Mouse (Mus musculus) retina, postnatal 7 days (tissue): Measurements from ENCODE around the gene Letmd1.
"Not testable (repeated sequence)": the region's sequence is repeated elsewhere in the genome, so short reads cannot be mapped to it uniquely, and the experiment has no call there.

Experiments used
- DNase-seq: peaks from one replicate; pipeline ENCODE4 v3.0.0-alpha.2; 2012; ENCODE audit warnings: low read depth, low spot score

The Letmd1 gene

DNA sequence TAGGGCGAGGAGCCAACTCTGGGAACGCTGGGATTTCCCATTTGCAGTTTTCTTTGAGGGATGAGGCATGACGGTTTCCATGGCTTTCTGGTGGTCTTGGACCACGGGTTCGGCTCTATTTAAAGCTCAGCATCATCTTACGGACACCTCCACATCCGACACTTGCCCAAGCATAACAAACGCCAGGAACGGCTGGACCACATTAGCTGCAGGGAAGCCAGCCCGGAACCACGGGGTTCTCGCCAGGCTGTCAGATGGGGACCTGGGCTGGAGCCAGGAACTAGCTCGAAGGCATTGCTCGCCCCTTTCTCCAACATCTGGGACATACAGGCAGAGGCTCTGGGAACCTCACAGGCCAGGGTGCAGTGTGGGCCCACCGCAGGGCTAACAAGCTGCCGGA is 17.6 kb upstream of the Letmd1 start:
- DNase-seq: no peak

- no peak for DNase-seq
These were observed 16.3 kb upstream of the Letmd1 start for GRCm38 (mm10) chr15:100452486-100452885.

- DNase-seq: no peak
These were observed 12.3 kb upstream of the Letmd1 start for GRCm38 (mm10) chr15:100456356-100456991.

- DNase-seq: peak; percentile 74
These were observed 11.5 kb upstream of the Letmd1 start for GRCm38 (mm10) chr15:100457340-100457739.

GRCm38 (mm10) chr15:100458055-100458454 is 10.8 kb upstream of the Letmd1 start:
- DNase-seq: peak; percentile 81

DNA sequence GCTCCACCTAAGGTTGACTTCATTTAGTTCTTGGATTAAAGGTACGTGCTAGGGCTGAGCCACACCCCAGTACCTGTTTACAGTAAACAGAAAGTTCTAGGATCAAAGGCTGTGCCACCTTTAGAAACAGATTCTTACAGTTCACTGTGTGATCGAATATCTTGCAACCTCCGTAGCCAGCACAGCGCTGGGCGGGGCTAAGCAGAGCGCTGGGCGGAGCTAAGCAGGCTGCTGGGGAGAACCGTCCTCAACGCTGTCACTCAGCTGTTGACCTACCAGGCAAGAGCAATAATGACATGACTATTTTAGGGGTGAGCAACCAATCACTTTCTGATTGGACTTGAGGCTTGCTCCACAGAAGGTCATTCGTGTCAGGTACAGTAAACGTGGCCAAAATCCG is 7.9 kb upstream of the Letmd1 start:
- no peak for DNase-seq

- DNase-seq: no peak
These were observed 7.2 kb upstream of the Letmd1 start for GRCm38 (mm10) chr15:100461646-100462045.

DNA sequence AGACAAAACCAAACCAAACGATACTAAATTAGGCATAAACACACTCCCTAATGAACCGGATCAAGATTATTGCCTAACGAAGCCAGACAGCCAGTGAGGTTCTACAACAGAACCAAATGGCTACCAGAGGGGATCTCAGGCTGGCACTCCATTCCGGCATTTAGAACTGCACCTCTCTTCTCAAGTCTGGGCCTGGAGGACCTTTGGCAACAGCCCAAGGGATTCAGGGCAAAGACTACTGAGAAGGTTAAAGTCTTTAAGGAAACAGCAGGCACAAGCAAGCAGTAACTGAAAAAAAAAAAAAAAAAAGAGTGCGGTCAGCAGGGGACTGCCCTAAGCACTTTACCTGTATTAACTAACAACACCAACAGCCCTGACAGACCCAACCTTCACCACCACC is 6.7 kb upstream of the Letmd1 start:
- DNase-seq: no peak

- no peak for DNase-seq
These were observed 5.1 kb upstream of the Letmd1 start for GRCm38 (mm10) chr15:100463712-100464111.

GRCm38 (mm10) chr15:100465432-100465831 is 3.4 kb upstream of the Letmd1 start:
- DNase-seq: no peak

DNA sequence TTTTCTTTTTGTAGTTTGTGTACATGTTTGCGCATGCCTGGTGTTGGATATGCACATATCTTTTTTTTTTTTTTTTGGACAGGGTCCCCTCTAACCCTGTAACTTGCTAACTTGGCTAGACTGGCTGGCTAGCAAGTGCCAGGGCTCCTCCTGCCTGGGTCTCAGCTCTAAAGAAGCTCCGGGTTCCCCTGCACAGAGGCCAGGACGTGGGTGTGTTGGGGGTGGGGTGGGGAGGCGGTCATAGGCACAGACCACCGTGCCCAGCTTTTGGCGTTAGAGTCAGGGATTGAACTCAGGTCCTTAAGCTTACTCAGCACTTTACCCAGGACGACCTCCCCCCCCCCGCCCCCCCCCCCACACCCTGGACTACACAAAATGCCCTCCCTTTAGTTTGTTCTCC is 1.1 kb upstream of the Letmd1 start:
- no peak for DNase-seq

GRCm38 (mm10) chr15:100469189-100469545 is 344 bp downstream of the Letmd1 start:
- DNase-seq: no peak

DNA sequence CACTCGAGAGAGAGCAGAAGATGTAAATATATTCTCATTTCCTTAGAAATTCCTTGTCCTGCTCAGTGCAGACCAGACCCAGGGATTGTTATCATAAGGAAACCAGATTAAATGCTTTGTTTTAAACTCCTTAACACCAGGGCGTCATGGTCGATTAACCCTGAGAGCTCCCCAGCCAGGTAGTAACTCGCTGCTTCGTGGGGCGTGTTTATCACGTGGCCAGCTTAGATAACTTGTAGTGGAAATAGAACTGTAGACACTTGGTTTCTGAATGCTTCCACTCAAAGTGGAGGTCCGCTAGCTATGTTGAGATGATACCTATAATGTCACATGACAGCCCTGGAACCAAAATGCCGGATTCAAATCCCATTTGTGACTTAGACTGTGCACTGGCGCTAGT is 1.2 kb downstream of the Letmd1 start:
- no peak for DNase-seq

DNA sequence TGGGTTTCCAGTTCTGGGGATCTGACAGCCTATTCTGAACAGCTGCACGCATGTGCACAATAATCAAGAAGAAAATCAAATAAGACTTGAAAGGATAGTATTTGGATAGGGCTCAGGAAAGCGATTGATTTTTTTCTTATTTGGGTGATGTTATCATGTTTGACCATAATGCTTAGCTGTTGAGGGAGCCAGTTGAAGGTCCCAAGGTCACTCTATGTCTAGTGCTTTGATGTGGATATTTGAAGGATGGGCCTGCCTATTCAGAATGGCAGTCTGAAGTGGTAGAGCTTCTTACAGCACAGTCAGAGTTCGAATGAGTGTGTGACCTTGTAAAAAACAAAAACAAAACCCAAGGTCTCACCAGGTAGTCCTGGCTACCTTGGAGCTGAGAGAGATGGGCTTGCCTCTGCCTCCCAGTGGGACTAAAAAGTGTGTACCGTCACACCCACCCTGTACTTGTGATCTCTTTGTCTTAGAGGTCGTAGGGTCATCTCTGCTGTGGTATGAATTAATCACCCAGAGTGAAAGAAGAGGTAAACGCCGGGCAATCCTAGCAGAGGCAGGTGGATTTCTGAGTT is 5.2 kb downstream of the Letmd1 start:
- DNase-seq: no peak

- no peak for DNase-seq
These were observed 9.5 kb downstream of the Letmd1 start for GRCm38 (mm10) chr15:100478351-100478750.

- DNase-seq: no peak
These were observed 10.1 kb downstream of the Letmd1 start for GRCm38 (mm10) chr15:100478925-100479324.

DNA sequence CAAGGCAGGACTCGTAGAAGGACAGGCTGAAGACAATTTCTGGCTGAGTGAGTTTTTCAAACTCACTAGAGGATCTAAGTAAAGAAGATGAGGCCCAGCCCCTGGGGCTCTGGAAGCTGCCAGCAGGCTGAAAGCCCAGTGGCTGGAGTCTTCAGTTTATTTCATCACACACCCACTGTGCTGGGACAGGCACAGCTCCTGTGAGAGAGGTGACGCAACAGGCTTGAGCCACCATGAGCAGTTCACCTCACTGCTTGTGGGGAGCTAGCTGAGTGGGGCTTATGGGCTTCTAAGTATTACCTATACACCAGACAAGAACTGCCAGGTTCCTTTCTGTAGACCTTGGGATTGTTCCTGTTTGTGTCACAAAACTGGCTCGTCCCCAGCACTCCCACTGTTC is 16.8 kb downstream of the Letmd1 start:
- no peak for DNase-seq

DNA sequence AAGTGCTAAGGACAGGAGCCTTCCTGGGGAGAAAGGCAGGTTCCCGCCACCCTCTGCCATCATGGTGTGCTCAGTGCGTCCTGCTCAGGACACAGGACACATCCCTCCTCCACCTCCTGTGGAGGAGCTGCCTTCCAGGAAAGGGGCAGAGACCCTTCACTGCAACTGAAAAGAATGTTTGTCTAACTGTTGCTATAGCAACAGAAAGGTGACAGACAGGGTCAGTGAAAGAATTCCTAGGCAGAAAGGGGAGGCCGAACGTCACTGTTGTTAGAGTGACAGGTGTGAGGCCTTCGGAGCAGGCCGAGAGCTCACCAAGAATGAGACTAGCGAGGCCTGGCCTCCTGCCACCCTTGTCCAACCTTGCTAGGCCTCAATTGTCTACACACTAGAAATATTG is 17.6 kb downstream of the Letmd1 start:
- no peak for DNase-seq

GRCm38 (mm10) chr15:100487050-100487449 is 18.2 kb downstream of the Letmd1 start:
- no peak for DNase-seq

DNA sequence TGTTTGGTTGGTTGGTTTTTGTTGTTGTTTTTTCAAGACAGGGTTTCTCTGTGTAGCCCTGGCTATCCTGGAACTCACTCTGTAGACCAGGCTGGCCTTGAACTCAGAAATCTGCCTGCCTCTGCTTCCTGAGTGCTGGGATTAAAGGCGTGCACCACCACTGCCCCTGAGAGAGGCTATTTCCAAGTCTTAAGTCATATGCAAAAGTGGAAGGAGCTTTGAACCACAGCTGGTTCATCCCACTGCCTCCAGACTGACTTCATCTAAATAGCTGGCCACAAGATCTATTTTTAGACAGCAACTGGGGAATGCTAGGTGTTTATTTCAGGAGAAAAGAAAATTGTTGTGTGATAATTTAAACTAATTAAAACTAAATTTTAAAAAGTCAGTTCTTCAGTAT is 19.5 kb downstream of the Letmd1 start:
- not testable (repeated sequence) for DNase-seq

DNA sequence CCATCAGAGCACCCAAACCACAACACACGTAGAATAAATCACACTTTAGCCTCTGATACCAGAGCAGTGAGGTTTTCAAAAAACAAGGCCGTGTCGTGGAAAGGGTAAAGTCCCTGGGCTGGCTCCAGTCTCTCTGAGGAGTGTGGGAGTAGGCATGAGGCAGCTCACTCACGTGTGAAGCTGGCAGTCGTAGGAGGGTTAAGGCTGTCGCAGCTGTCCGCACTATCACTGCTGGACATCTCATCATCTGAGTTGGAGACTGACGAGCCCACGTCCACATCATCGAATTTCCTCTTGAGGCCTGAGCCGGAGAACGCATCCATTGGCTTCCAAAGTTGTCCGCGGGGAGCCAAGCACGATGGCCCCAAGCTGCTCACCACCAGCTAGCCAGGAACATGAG is 20.4 kb downstream of the Letmd1 start:
- no peak for DNase-seq

DNA sequence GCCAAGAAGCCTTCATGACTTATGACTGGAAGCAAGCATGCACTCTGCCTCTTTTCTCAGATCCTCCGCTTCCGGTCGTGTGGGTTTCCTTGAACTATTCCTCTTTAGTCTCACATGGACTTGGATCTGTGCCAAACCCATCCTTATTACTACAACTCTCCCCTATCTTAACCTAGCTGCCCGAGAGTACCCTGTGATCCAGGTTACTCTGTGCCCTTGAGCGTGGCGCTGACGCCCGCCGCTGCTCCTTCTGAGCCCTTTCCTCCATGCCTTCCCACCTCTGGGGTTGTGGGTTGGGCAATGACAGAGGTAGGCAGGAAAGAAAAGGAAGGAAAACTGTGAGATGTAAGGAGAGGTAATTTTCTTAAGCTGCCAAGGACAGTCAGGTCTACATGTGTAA is 23.1 kb downstream of the Letmd1 start:
- no peak for DNase-seq

DNA sequence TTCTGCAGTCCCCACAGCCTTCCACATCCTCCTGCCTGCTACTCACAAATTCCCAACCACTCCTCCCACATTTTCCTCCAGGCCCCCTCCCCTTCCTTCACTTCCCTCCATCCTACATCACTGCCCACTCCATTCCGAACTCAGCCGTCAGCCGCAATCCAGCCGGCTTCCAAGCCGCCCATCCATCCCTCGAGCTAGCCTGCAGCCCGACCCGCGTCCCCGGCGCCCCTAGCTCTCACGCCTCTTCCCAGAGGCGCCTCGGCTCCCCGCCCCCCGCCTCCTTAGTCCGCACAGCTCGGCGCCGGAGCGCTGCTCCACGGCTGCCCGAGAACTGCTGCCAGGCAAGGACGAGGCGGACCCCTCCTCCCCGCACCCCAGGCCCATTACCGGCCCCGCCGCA is 25.8 kb downstream of the Letmd1 start:
- no peak for DNase-seq

GRCm38 (mm10) chr15:100495102-100495501 is 26.3 kb downstream of the Letmd1 start, which contains the start of gene Csrnp2:
Csrnp2 (minus strand) TSS chr15:100495488.
- peak; percentile 89 for DNase-seq
